Mouse (Mus musculus) bone marrow macrophage, adult 2 months (primary cell): Measurements from ENCODE around the gene Sema4c.

Source experiments
- CTCF ChIP-seq: IDR thresholded peaks from 2 replicates; pipeline ENCODE4 v1.5.1; 2012; ENCODE audit warnings: low read depth, mild to moderate bottlenecking, low read length, moderate library complexity
- POLR2A ChIP-seq: IDR thresholded peaks from 2 replicates; pipeline ENCODE4 v1.6.1; 2012; ENCODE audit warnings: mild to moderate bottlenecking, low read depth, low read length, borderline replicate concordance

DNA sequence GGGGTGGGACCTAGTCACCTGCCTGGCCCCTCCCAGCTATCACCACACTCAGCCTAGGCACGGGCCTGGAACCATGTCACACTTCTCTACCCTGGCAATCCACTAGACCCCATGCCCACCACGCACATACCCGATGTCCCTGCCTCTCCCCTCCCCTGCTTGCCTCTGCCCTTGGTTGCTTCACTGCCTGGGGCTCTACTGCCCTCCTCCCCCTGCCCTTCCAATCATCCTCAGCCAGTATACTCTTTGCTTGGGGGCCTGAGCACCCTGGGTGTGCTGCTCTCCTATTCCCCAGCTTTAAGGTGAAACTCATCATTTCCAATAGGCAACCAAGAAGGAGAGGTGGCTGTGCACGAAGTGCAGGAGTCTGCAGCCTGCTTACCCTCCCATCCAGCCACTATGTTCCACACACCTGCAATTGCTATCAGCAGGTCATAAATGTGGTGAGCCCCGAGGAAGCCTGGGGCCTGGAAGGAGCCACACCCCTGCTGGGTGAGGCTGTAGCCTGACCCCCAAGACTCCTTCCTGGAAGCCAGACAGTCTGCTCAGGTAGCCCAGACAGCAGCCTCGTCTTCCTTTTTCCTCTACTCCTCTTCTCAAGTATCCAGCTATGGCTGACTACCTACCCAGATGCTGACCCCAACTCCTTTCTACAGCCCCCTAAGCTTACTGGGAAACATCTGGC lies 19.0 kb upstream of the Sema4c start:
- no peak for TF ChIP-seq CTCF
- TF ChIP-seq POLR2A, result no peak
